Mouse (Mus musculus): ENCODE measurements at regions not wholly inside any gene's neighbourhood (a gene's known extent, or its start where the extent isn't known, plus 50 kb on each side); places are given as distances from the start of the nearest gene placed in this dataset.

GRCm38 (mm10) chr1:13977207-13977606 is 2115.9 kb downstream of the 4930444P10Rik start:
- no peak overlapping the region for H3K4me3 ChIP-seq (ENCODE audit: insufficient read depth, low read length)
- no peaks in the 10 kb centered on the region for H3K4me1 ChIP-seq (ENCODE audit: control insufficient read depth, insufficient read depth, low read length)
- H3K27ac ChIP-seq (ENCODE audit: insufficient read depth, low read depth, low read length), result no peak overlapping the region
- TF ChIP-seq POLR2A (IDR thresholded peaks at IDR 0.05; ENCODE audit: borderline replicate concordance, low read depth, low read length) (no peak), CTCF (IDR thresholded peaks at IDR 0.05; ENCODE audit: low read depth, low read length) (no peak)

GRCm38 (mm10) chr1:13949241-13949640 is 2143.9 kb downstream of the 4930444P10Rik start:
- TF ChIP-seq POLR2A (IDR thresholded peaks at IDR 0.05; ENCODE audit: borderline replicate concordance, low read depth, low read length) (no peak), CTCF (IDR thresholded peaks at IDR 0.05; ENCODE audit: low read depth, low read length) (no peak)
- no peak overlapping the region for H3K4me3 ChIP-seq (ENCODE audit: insufficient read depth, low read length)
- H3K4me1 ChIP-seq (ENCODE audit: control insufficient read depth, insufficient read depth, low read length), result no peaks in the 10 kb centered on the region
- H3K27ac ChIP-seq (ENCODE audit: insufficient read depth, low read depth, low read length), result no peak overlapping the region

DNA sequence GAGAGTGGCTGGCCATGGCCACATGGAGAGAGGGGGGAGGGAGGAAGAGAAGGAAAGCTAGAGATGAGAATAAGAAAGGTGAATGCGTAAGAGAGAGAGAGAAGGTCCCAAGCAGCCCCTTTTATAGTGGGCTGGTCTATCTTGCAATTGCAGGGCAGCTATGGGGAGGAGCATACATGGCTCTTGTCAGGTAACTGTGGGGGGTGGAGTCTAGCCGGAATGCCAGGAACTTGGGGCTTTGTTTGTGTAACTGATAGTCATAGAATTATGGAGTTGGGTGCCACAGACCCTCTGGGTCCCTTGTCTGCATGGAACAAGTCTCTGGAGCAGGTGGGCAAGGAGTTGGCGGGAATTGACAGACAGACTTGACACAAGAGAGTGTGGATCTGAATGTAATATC is 2151.8 kb downstream of the 4930444P10Rik start:
- TF ChIP-seq CTCF (IDR thresholded peaks at IDR 0.05; ENCODE audit: low read depth, low read length), result no peak
- TF ChIP-seq POLR2A (IDR thresholded peaks at IDR 0.05; ENCODE audit: borderline replicate concordance, low read depth, low read length), result no peak
- Histone ChIP-seq H3K4me3 (ENCODE audit: insufficient read depth, low read length) (no peak overlapping the region), H3K27ac (ENCODE audit: insufficient read depth, low read depth, low read length) (no peak overlapping the region), H3K4me1 (ENCODE audit: control insufficient read depth, insufficient read depth, low read length) (no peaks in the 10 kb centered on the region)

DNA sequence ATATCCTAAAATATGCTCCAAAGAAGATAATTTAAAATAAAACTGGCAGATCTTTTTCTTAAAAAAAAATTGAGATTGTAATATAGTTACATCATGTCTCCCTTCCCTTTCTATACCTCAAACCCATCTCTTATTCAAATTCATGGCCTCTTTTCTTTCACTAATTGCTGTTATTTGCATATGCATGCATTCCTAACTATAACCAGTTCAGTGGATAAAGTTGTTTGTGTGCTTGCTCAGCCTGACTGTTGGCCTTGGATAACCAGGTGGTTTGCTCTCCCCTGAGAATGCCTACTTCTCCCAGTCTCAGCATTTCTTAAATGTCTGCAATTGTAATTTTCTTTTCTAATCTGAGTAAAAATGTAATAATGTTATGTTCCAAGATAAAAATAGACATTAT is 2154.8 kb downstream of the 4930444P10Rik start:
- no peak for TF ChIP-seq POLR2A (IDR thresholded peaks at IDR 0.05; ENCODE audit: borderline replicate concordance, low read depth, low read length)
- no peak for TF ChIP-seq CTCF (IDR thresholded peaks at IDR 0.05; ENCODE audit: low read depth, low read length)
- Histone ChIP-seq H3K4me3 (ENCODE audit: insufficient read depth, low read length) (no peak overlapping the region), H3K27ac (ENCODE audit: insufficient read depth, low read depth, low read length) (no peak overlapping the region), H3K4me1 (ENCODE audit: control insufficient read depth, insufficient read depth, low read length) (no peaks in the 10 kb centered on the region)

- H3K27ac ChIP-seq (ENCODE audit: insufficient read depth, low read depth, low read length), result no peak overlapping the region
- no peaks in the 10 kb centered on the region for H3K4me1 ChIP-seq (ENCODE audit: control insufficient read depth, insufficient read depth, low read length)
- no peak for TF ChIP-seq CTCF (IDR thresholded peaks at IDR 0.05; ENCODE audit: low read depth, low read length)
- no peak for TF ChIP-seq POLR2A (IDR thresholded peaks at IDR 0.05; ENCODE audit: borderline replicate concordance, low read depth, low read length)
- no peak overlapping the region for H3K4me3 ChIP-seq (ENCODE audit: insufficient read depth, low read length)
These were observed 2157.1 kb downstream of the 4930444P10Rik start for GRCm38 (mm10) chr1:13935938-13936491.

GRCm38 (mm10) chr1:13928679-13929078 is 2164.4 kb downstream of the 4930444P10Rik start:
- H3K4me1 ChIP-seq (ENCODE audit: control insufficient read depth, insufficient read depth, low read length), result no peaks in the 10 kb centered on the region
- no peak overlapping the region for H3K27ac ChIP-seq (ENCODE audit: insufficient read depth, low read depth, low read length)
- no peak for TF ChIP-seq POLR2A (IDR thresholded peaks at IDR 0.05; ENCODE audit: borderline replicate concordance, low read depth, low read length)
- TF ChIP-seq CTCF (IDR thresholded peaks at IDR 0.05; ENCODE audit: low read depth, low read length), result no peak
- H3K4me3 ChIP-seq (ENCODE audit: insufficient read depth, low read length), result no peak overlapping the region

- Histone ChIP-seq H3K27ac (ENCODE audit: insufficient read depth, low read depth, low read length) (no peak overlapping the region), H3K4me1 (ENCODE audit: control insufficient read depth, insufficient read depth, low read length) (no peaks in the 10 kb centered on the region), H3K4me3 (ENCODE audit: insufficient read depth, low read length) (no peak overlapping the region)
- TF ChIP-seq POLR2A (IDR thresholded peaks at IDR 0.05; ENCODE audit: borderline replicate concordance, low read depth, low read length), result no peak
- no peak for TF ChIP-seq CTCF (IDR thresholded peaks at IDR 0.05; ENCODE audit: low read depth, low read length)
These were observed 2165.2 kb downstream of the 4930444P10Rik start for GRCm38 (mm10) chr1:13927964-13928363.

DNA sequence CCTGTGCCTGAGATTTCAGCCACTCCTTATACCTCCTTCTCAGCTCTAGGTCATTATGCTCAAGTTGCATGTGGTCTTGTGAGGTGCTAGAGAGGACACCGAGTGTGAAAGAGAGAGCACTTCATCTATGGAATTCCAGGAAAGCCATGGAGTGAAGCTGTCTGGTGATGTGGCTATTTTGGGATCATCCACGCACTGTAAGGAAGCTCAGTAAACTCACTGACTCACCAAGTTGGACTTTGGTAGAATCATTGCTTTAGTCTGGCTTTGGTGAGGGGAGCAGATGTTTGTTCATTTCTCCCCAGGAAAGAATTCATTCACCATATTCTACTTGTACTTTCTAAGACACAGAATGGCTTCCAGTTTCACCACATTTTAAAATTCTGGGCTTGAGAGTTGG is 2167.1 kb downstream of the 4930444P10Rik start:
- TF ChIP-seq CTCF (IDR thresholded peaks at IDR 0.05; ENCODE audit: low read depth, low read length) (no peak), POLR2A (IDR thresholded peaks at IDR 0.05; ENCODE audit: borderline replicate concordance, low read depth, low read length) (no peak)
- Histone ChIP-seq H3K4me3 (ENCODE audit: insufficient read depth, low read length) (no peak overlapping the region), H3K4me1 (ENCODE audit: control insufficient read depth, insufficient read depth, low read length) (no peaks in the 10 kb centered on the region), H3K27ac (ENCODE audit: insufficient read depth, low read depth, low read length) (no peak overlapping the region)

- H3K4me3 ChIP-seq (ENCODE audit: insufficient read depth, low read length), result no peak overlapping the region
These were observed 2177.9 kb downstream of the 4930444P10Rik start for GRCm38 (mm10) chr1:13915216-13915615.

DNA sequence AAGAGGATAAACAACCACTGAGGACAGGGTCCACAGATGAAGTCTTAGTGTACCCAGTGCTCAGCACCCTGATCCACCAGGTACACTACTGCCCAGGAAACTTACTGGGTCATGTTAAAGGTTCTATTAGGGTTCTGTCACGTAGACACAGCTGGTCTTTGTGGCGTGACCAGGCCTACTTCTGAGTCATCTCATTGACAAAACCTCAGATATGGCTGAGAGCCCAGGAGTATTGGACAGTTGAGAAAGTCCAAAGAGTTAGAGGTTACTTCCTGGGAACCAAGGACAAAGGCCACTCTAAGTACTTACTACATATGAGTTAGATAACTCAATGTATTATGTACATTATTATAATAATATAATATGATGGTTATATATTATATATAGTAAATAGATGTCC is 2214.0 kb downstream of the 4930444P10Rik start:
- Histone ChIP-seq H3K4me1 (ENCODE audit: control insufficient read depth, insufficient read depth, low read length) (peaks cover 13% of the 10 kb centered on the region), H3K4me3 (ENCODE audit: insufficient read depth, low read length) (no peak overlapping the region), H3K27ac (ENCODE audit: insufficient read depth, low read depth, low read length) (no peak overlapping the region)
- TF ChIP-seq CTCF (IDR thresholded peaks at IDR 0.05; ENCODE audit: low read depth, low read length), result no peak
- TF ChIP-seq POLR2A (IDR thresholded peaks at IDR 0.05; ENCODE audit: borderline replicate concordance, low read depth, low read length), result no peak

More at GRCm38 (mm10) chr1:13915216-13915615, 2177.9 kb downstream of the 4930444P10Rik start:
- Histone ChIP-seq H3K27ac (ENCODE audit: insufficient read depth, low read depth, low read length) (no peak overlapping the region), H3K4me1 (ENCODE audit: control insufficient read depth, insufficient read depth, low read length) (no peaks in the 10 kb centered on the region)
- no peak for TF ChIP-seq POLR2A (IDR thresholded peaks at IDR 0.05; ENCODE audit: borderline replicate concordance, low read depth, low read length)
- no peak for TF ChIP-seq CTCF (IDR thresholded peaks at IDR 0.05; ENCODE audit: low read depth, low read length)

Data from bone marrow macrophage, adult 2 months (primary cell).